8 mouse cellular contexts compared by ENCODE assay signal in the genomic region with DNA sequence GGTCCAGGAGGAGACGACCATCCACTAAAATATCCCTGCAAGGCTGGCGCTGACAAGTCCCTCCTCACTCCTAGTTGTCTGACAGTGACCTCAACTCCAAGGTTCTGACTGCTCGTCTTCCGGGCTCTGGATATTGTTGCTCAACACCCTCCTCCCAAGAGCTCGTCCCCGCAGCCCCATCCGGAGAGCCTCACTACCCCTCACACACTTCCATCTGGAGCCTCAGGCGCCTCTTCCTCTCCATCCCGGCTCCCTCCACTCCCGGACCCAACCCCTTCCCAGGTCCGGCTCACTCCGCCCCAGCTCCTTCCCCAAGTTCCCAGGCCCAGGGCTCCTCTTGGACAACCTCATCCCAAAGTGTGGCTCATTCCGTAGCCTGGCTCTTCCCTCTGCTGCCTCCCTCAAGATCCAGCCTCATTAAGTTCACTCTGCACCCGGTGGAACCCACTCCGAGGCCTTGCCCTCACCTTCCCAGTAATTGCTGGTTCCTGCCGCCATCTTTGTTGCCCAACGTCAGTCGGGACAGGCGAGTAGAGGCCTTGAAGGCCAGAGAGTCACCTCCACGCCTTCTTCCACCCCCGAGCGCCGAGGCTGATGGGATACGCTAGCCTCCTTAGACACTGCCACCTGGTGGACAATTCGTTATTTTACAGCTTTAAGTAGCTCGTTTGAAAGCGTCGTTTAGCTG. TPM values are rescaled to one million over a fixed set of nuclear protein-coding genes. Genes with fewer than 3 reads are reported as not detected.
A peak's percentile ranks its signal among the peaks of the same experiment; 100 is the strongest.
DNase-seq lines count a peak whose midpoint lies in the region; ATAC-seq and TF ChIP-seq lines count a peak whose summit lies in the region.

A gene (minus strand): TSS at position 527 of the 688 bp plus-strand sequence.

- H3K27me3 ChIP-seq in C2C12 (ENCODE audit: control insufficient read depth, insufficient read depth, insufficient read length): peaks cover 3% of the 10 kb centered on the region
- H3K27me3 ChIP-seq in erythroblast, embryonic 14.5 days (ENCODE audit: control insufficient read depth): peaks cover 3% of the 10 kb centered on the region; the same call in 1 of the 2 replicates
- H3K27me3 ChIP-seq in heart, embryonic 11.5 days (ENCODE audit: control insufficient read depth, insufficient read depth, low read length): peaks cover 3% of the 10 kb centered on the region; the same call in 1 of the 2 replicates
- H3K27me3 ChIP-seq in kidney, embryonic 16.5 days (ENCODE audit: insufficient read depth, low read length): no peaks in the 10 kb centered on the region
- no peaks in the 10 kb centered on the region for H3K27me3 ChIP-seq in liver, adult 2 months (ENCODE audit: control insufficient read depth, insufficient read depth, low read length)
- no peaks in the 10 kb centered on the region for H3K27me3 ChIP-seq in myocyte (ENCODE audit: control insufficient read depth, insufficient read depth, insufficient read length)
- no peaks in the 10 kb centered on the region for H3K27me3 ChIP-seq in splenic B cell, adult 2 months (ENCODE audit: control insufficient read depth, insufficient read depth, low read length, poor library complexity, severe bottlenecking)

- H3K36me3 ChIP-seq in C2C12 (ENCODE audit: control insufficient read depth, insufficient read depth) (peaks cover 14% of the 10 kb centered on the region), myocyte (ENCODE audit: control insufficient read depth, insufficient read depth) (peaks cover 11% of the 10 kb centered on the region)
- H3K36me3 ChIP-seq in erythroblast, embryonic 14.5 days (ENCODE audit: control insufficient read depth): peaks cover 21% of the 10 kb centered on the region
- H3K36me3 ChIP-seq in heart, embryonic 11.5 days (ENCODE audit: control insufficient read depth, insufficient read depth, low read length): peaks cover 11% of the 10 kb centered on the region
- H3K36me3 ChIP-seq in kidney, embryonic 16.5 days (ENCODE audit: insufficient read depth, low read length): peaks cover 14% of the 10 kb centered on the region; the same call in 1 of the 2 replicates
- H3K36me3 ChIP-seq in liver, adult 2 months (ENCODE audit: control insufficient read depth, insufficient read depth, low read length): peaks cover 9% of the 10 kb centered on the region; the same call in 1 of the 2 replicates
- H3K36me3 ChIP-seq in splenic B cell, adult 2 months (ENCODE audit: control insufficient read depth, insufficient read depth, low read length, poor library complexity, severe bottlenecking): 0 out of 2 replicates have a peak, but pooled peaks cover 2% of the 10 kb centered on the region

- ATAC-seq in heart, embryonic 11.5 days (replicated peaks; ENCODE audit: insufficient number of reproducible peaks, low FRiP score, low TSS enrichment): peak; percentile 84
- ATAC-seq in kidney, embryonic 16.5 days (ENCODE audit: low FRiP score, low TSS enrichment): peak; percentile 99

- DNase-seq in brain, embryonic 14.5 days (ENCODE audit: low read depth): peak; percentile 99
- DNase-seq in liver, adult 2 months (ENCODE audit: extremely low read depth, low read depth, low spot score): peak; percentile 91
- peak; percentile 98 for DNase-seq in splenic B cell, adult 2 months (ENCODE audit: low read depth, low spot score)

- H3K9ac ChIP-seq in heart, embryonic 11.5 days (ENCODE audit: low read depth, low read length): peak within 1 kb of the TSS; percentile 97
- peak within 1 kb of the TSS; percentile 98 for H3K9ac ChIP-seq in kidney, embryonic 16.5 days (replicated peaks; ENCODE audit: low read length)
- peak within 1 kb of the TSS; percentile 75 for H3K9ac ChIP-seq in liver, adult 2 months (ENCODE audit: low read depth, low read length)

- TF ChIP-seq CTCF in C2C12 (IDR thresholded peaks at IDR 0.05; ENCODE audit: control insufficient read depth, insufficient read depth, insufficient read length): peak; percentile 47
- TF ChIP-seq CTCF in brain, embryonic 14.5 days (IDR thresholded peaks at IDR 0.05; ENCODE audit: borderline replicate concordance, extremely low read depth, insufficient read depth, insufficient read length): peak; percentile 82
- TF ChIP-seq CTCF in liver, adult 2 months (IDR thresholded peaks at IDR 0.05; ENCODE audit: low read depth, low read length): peak; percentile 87

- peak within 1 kb of the TSS; percentile 98 for H3ac ChIP-seq in C2C12 (ENCODE audit: control insufficient read depth, insufficient read length, low read depth)
- peak within 1 kb of the TSS; percentile 19 for H3ac ChIP-seq in myocyte (ENCODE audit: control insufficient read depth, insufficient read length)

- H3K4me2 ChIP-seq in heart, embryonic 11.5 days: peak within 1 kb of the TSS; percentile 83
- peak within 1 kb of the TSS; percentile 80 for H3K4me2 ChIP-seq in kidney, embryonic 16.5 days (replicated peaks; ENCODE audit: low read depth, low read length)
- H3K4me2 ChIP-seq in myocyte (ENCODE audit: low read depth): peak within 1 kb of the TSS; percentile 75

- H3K79me2 ChIP-seq in C2C12 (ENCODE audit: control insufficient read depth, insufficient read depth): peaks cover 34% of the 10 kb centered on the region
- peaks cover 5% of the 10 kb centered on the region; the same call in 1 of the 2 replicates for H3K79me2 ChIP-seq in liver, adult 2 months (ENCODE audit: control insufficient read depth, insufficient read depth, low read length)
- H3K79me2 ChIP-seq in myocyte (ENCODE audit: control insufficient read depth, insufficient read depth): peaks cover 28% of the 10 kb centered on the region

- H3K4me1 ChIP-seq in erythroblast, embryonic 14.5 days (ENCODE audit: control insufficient read depth): peaks cover 18% of the 10 kb centered on the region
- H3K4me1 ChIP-seq in heart, embryonic 11.5 days (ENCODE audit: control insufficient read depth, insufficient read depth, low read length): peaks cover 2% of the 10 kb centered on the region; the same call in 1 of the 2 replicates
- H3K4me1 ChIP-seq in kidney, embryonic 16.5 days (ENCODE audit: insufficient read depth, low read length): peaks cover 3% of the 10 kb centered on the region; the same call in 1 of the 2 replicates
- no peaks in the 10 kb centered on the region for H3K4me1 ChIP-seq in liver, adult 2 months (ENCODE audit: control insufficient read depth, insufficient read depth, low read length)

- H3K79me3 ChIP-seq in C2C12 (ENCODE audit: low read depth): peaks cover 19% of the 10 kb centered on the region

- under 1% methylated on average over 28 of the region's 28 CpGs for WGBS in heart, embryonic 11.5 days (ENCODE audit: insufficient replicate concordance)
- WGBS in kidney, embryonic 16.5 days: under 1% methylated on average over 28 of the region's 28 CpGs
- under 1% methylated on average over 28 of the region's 28 CpGs for WGBS in liver, adult 2 months

- peak within 1 kb of the TSS; percentile 86 for H3K4me3 ChIP-seq in C2C12 (ENCODE audit: insufficient read depth, poor library complexity, severe bottlenecking)
- H3K4me3 ChIP-seq in erythroblast, embryonic 14.5 days (replicated peaks): peak within 1 kb of the TSS; percentile 74
- peak within 1 kb of the TSS; percentile 96 for H3K4me3 ChIP-seq in heart, embryonic 11.5 days (ENCODE audit: low read depth, low read length)
- H3K4me3 ChIP-seq in kidney, embryonic 16.5 days (ENCODE audit: low read length): peak within 1 kb of the TSS; percentile 96
- H3K4me3 ChIP-seq in liver, adult 2 months (ENCODE audit: insufficient read depth, low read depth, low read length): peak within 1 kb of the TSS; percentile 84
- H3K4me3 ChIP-seq in myocyte: peak within 1 kb of the TSS; percentile 71

- H3K27ac ChIP-seq in heart, embryonic 11.5 days (ENCODE audit: low read depth, low read length): peak within 1 kb of the TSS; percentile 89
- H3K27ac ChIP-seq in kidney, embryonic 16.5 days (ENCODE audit: low read length): peak within 1 kb of the TSS; percentile 87
- peak within 1 kb of the TSS; percentile 78 for H3K27ac ChIP-seq in liver, adult 2 months (replicated peaks; ENCODE audit: insufficient read depth, low read depth, low read length)

- peak; percentile 22; the same call in 1 of the 2 replicates for TF ChIP-seq POLR2A in brain, embryonic 14.5 days (IDR thresholded peaks at IDR 0.05; ENCODE audit: borderline replicate concordance, extremely low read depth, insufficient read depth, insufficient read length, poor library complexity, severe bottlenecking)
- peak; percentile 75 for TF ChIP-seq POLR2A in liver, adult 2 months (IDR thresholded peaks at IDR 0.05; ENCODE audit: extremely low read depth, insufficient read depth, low read length)
- TF ChIP-seq POLR2A in myocyte (IDR thresholded peaks at IDR 0.05; ENCODE audit: insufficient read length, low read depth): peak; percentile 69

- H3K9me3 ChIP-seq in erythroblast, embryonic 14.5 days (ENCODE audit: control insufficient read depth, low read length): no peaks in the 10 kb centered on the region
- H3K9me3 ChIP-seq in heart, embryonic 11.5 days (replicated peaks; ENCODE audit: control insufficient read depth, low read length): no peaks in the 10 kb centered on the region
- no peaks in the 10 kb centered on the region for H3K9me3 ChIP-seq in kidney, embryonic 16.5 days (ENCODE audit: low read length)

TF ChIP-seq in C2C12, 6 proteins besides CTCF, POLR2A, EP300 and RAD21:
- TF ChIP-seq USF1 (IDR thresholded peaks at IDR 0.05; ENCODE audit: low read depth) (no peak), MAX (IDR thresholded peaks at IDR 0.05) (peak; percentile 80), CEBPB (IDR thresholded peaks at IDR 0.05; ENCODE audit: low read depth) (peak; percentile 70)
TF ChIP-seq in C2C12: peak in this region for 2.

TF ChIP-seq in myocyte, 11 proteins besides CTCF, POLR2A, EP300 and RAD21 (continues in another document):
- TF ChIP-seq POLR2AphosphoS2 (IDR thresholded peaks at IDR 0.05; ENCODE audit: insufficient read length, low read depth): peak; percentile 86
- no peak for TF ChIP-seq USF1 (IDR thresholded peaks at IDR 0.05; ENCODE audit: low read depth)
- no peak for TF ChIP-seq REST (IDR thresholded peaks at IDR 0.05; ENCODE audit: insufficient read depth, insufficient read length)
- peak; percentile 50 for TF ChIP-seq MAX (IDR thresholded peaks at IDR 0.05; ENCODE audit: low read depth)
- peak in 1 of 3 experiments; percentile 17 for TF ChIP-seq MYOD1 (IDR thresholded peaks at IDR 0.05; ENCODE audit: control insufficient read depth in 1 of 3, insufficient read length in 2 of 3, low read depth in 2 of 3)
- TF ChIP-seq TCF12 (IDR thresholded peaks at IDR 0.05; ENCODE audit: insufficient read depth, poor library complexity, severe bottlenecking): no peak
- TF ChIP-seq E2F4 (IDR thresholded peaks at IDR 0.05; ENCODE audit: insufficient read depth): no peak
- TF ChIP-seq TCF3 (IDR thresholded peaks at IDR 0.05; ENCODE audit: insufficient read length, low read depth): no peak

RNA-seq across cellular contexts. Expression of the gene that starts here (rescaled TPM):
- polyA plus RNA-seq in C2C12 (2012; fragmentation: generic; extraction: Trizol) (11.9 TPM), myocyte (2012; fragmentation: generic; extraction: Trizol) (16.5 TPM)
- polyA plus RNA-seq in brain, embryonic 14.5 days (2012; rRNA removed): 24.1 and 27.0 TPM in 2 replicates
- 0.11 and 0.34 TPM in 2 replicates for polyA plus RNA-seq in erythroblast, embryonic 14.5 days (2012)
- 23.6 and 26.5 TPM in 2 replicates for polyA plus RNA-seq in heart, embryonic 11.5 days (2014; fragmentation: Nextera tagmentation; extraction: Ambion mirVana)
- polyA plus RNA-seq in kidney, embryonic 16.5 days (2015; fragmentation: Nextera tagmentation; extraction: Ambion mirVana): 34.0 and 34.8 TPM in 2 replicates
- 18.9 and 20.1 TPM in 2 replicates for total RNA-seq in liver, adult 2 months (2014; rRNA removed)
- 13.7 and 14.9 TPM in 2 replicates for polyA plus RNA-seq in liver, adult 2 months (2012; rRNA removed)

Comparison
In these comparisons a context has a peak if more than half of its experiments do, and no peak if none do; other contexts are left out.
1. Peak in every context shown above with its lines: DNase-seq, ATAC-seq, H3K4me3 ChIP-seq and H3K27ac ChIP-seq.
2. POLR2A ChIP-seq: peak in every context shown above with its lines; median percentile 75 in liver, adult 2 months; 69 in myocyte; 22 in brain, embryonic 14.5 days.